Mouse (Mus musculus) heart, embryonic 11.5 days (tissue): Measurements from ENCODE around the gene 1700037H04Rik. TPM values are rescaled to one million over a fixed set of nuclear protein-coding genes. Genes with fewer than 3 reads are reported as not detected.
A peak's percentile ranks its signal among the peaks of the same experiment; 100 is the strongest.

Experiments
- ATAC-seq: fragments of 200-750 bp; cut with Nextera tagmentation; replicated peaks from 2 replicates; pipeline ENCODE4 v1.8.0; 2017; ENCODE audit warnings: moderate library complexity; ENCODE audit not compliant: insufficient number of reproducible peaks, low FRiP score, low TSS enrichment
- H3K27ac ChIP-seq: fragments of 300-500 bp; sonication (generic); 2 replicates; pipeline ENCODE4 v1.5.1; 2014; ENCODE audit warnings: mild to moderate bottlenecking, low read depth, low read length
- H3K27me3 ChIP-seq: fragments of 300-500 bp; sonication (generic); 2 replicates; pipeline ENCODE4 v1.6.1; 2014; ENCODE audit warnings: mild to moderate bottlenecking, low read length, mixed read lengths; ENCODE audit not compliant: control insufficient read depth, insufficient read depth
- H3K36me3 ChIP-seq: fragments of 300-500 bp; sonication (generic); 2 replicates; pipeline ENCODE4 v1.6.1; 2014; ENCODE audit warnings: mild to moderate bottlenecking, low read length, moderate library complexity, mixed read lengths; ENCODE audit not compliant: control insufficient read depth, insufficient read depth
- H3K4me1 ChIP-seq: fragments of 300-500 bp; sonication (generic); 2 replicates; pipeline ENCODE4 v1.6.1; 2014; ENCODE audit warnings: low read length; ENCODE audit not compliant: control insufficient read depth, insufficient read depth
- H3K4me2 ChIP-seq: fragments of 300-500 bp; sonication (generic); 2 replicates; pipeline ENCODE4 v1.6.1; 2014; ENCODE audit warnings: mild to moderate bottlenecking, moderate library complexity
- H3K4me3 ChIP-seq: fragments of 300-500 bp; sonication (generic); 2 replicates; pipeline ENCODE4 v1.5.1; 2014; ENCODE audit warnings: low read depth, low read length
- H3K9ac ChIP-seq: fragments of 300-500 bp; sonication (generic); 2 replicates; pipeline ENCODE4 v1.6.1; 2014; ENCODE audit warnings: mild to moderate bottlenecking, low read depth, low read length, moderate library complexity
- H3K9me3 ChIP-seq: fragments of 300-500 bp; sonication (generic); replicated peaks from 2 replicates; pipeline ENCODE4 v1.6.1; 2016; ENCODE audit warnings: low read length; ENCODE audit not compliant: control insufficient read depth
- WGBS: fragments of 180-500 bp; shearing (Covaris S2); extraction: QIAGEN DNeasy Blood & Tissue Kit; methylation state at CpG from one replicate; pipeline ENCODE4 v1.1.7; 2014; ENCODE audit not compliant: insufficient replicate concordance; 5-methylcytosine and 5-hydroxymethylcytosine counted together
- polyA plus RNA-seq: library from polyadenylated mRNA; unstranded; fragments of >200 nt; fragmentation: Nextera tagmentation; extraction: Ambion mirVana; gene quantifications from 2 replicates; pipeline ENCODE4 v1.2.1, GENCODE M21; 2014

Gene 1700037H04Rik
- polyA plus RNA-seq, 1 experiment from 2014 or later = 83.0 TPM

DNA sequence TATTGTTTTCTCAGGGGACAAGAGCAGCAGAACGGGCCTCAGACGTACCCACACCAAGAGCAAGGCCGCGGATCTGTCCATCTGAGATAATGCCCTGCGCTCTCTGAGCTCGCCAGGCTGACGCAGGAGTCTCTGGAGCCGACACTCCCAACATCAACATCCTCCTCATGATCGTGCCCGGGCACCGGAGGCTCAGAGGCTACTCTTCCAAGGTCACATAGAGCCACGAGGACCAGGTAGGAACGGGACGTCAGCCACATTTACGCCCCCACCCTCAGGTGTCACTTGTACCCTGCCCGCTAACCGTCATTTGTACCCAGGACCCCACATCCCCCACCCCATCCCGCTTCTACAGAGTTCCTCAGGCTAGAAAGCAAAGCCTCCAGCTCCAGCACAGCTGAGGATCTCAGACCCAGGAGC is 380 bp downstream of the 1700037H04Rik start:
- H3K4me2 ChIP-seq = peak overlapping the region; percentile 91
- H3K9ac ChIP-seq = peak overlapping the region; percentile 91
- H3K36me3 ChIP-seq = no peaks in the 10 kb centered on the region; the same call in 1 of the 2 replicates
- WGBS = under 1% methylated on average over 18 of the region's 18 CpGs
- H3K4me3 ChIP-seq = peak overlapping the region; percentile 84
- H3K27ac ChIP-seq = peak overlapping the region; percentile 92
- H3K9me3 ChIP-seq = no peaks in the 10 kb centered on the region
- H3K4me1 ChIP-seq = peaks cover 28% of the 10 kb centered on the region
- peak; percentile 70 for ATAC-seq
- no peaks in the 10 kb centered on the region for H3K27me3 ChIP-seq

DNA sequence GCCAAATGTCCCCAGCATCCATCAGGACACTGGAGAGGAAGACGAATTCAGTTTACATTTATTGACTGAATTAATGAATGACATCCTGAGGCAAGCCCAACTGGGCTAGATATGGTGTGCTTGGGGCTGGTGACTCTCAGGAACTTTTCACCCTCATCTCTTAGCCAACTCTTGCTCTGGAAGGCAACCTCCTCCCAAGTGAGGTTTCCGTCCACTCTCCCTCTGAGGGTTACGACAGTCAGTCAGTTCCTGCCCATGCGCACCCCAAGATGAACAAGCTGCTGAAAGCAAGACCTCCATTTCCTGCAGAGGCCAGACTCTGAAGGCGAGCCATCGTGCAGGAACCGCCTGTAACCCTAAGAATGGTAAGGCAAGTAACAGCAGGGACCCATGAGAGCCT is 2.9 kb downstream of the 1700037H04Rik start:
- H3K36me3 ChIP-seq = peaks cover 3% of the 10 kb centered on the region; the same call in 1 of the 2 replicates
- no peak overlapping the region for H3K4me2 ChIP-seq
- no peaks in the 10 kb centered on the region for H3K9me3 ChIP-seq
- no peak overlapping the region for H3K4me3 ChIP-seq
- no peaks in the 10 kb centered on the region for H3K27me3 ChIP-seq
- H3K27ac ChIP-seq = no peak overlapping the region
- peaks cover 28% of the 10 kb centered on the region for H3K4me1 ChIP-seq
- H3K9ac ChIP-seq = no peak overlapping the region
- ATAC-seq = no peak
- WGBS = 91% methylated on average over 7 of the region's 7 CpGs

DNA sequence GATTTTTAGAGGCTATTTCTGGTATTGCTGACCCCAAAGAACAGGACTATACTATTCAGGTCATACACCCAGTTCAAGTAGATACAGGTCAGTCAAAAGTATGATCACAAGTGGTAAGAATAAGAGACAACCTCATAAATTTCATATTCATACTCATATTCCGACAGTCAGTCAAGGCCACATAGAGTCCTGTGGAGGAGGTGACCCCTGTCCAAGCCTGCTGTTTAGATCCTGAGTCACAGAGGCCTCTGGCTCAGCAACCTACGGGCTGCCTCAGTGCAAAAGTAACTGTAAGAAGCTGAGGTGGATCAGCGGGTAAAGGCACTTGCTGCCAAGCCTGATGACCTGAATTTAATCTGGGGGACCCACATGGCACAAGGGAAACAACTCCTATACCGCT is 5.8 kb downstream of the 1700037H04Rik start:
- no peak overlapping the region for H3K9ac ChIP-seq
- no peak overlapping the region for H3K27ac ChIP-seq
- H3K27me3 ChIP-seq = no peaks in the 10 kb centered on the region
- H3K36me3 ChIP-seq = peaks cover 8% of the 10 kb centered on the region; the same call in 1 of the 2 replicates
- H3K4me3 ChIP-seq = no peak overlapping the region
- H3K9me3 ChIP-seq = no peaks in the 10 kb centered on the region
- no peak overlapping the region for H3K4me2 ChIP-seq
- 92% methylated on average over 4 of the region's 4 CpGs for WGBS
- ATAC-seq = no peak
- H3K4me1 ChIP-seq = peaks cover 25% of the 10 kb centered on the region

GRCm38 (mm10) chr2:131152166-131152730 is 7.6 kb downstream of the 1700037H04Rik start:
- Histone ChIP-seq H3K4me1 (peaks cover 19% of the 10 kb centered on the region), H3K36me3 (peaks cover 12% of the 10 kb centered on the region; the same call in 1 of the 2 replicates), H3K9me3 (no peaks in the 10 kb centered on the region), H3K27ac (no peak overlapping the region), H3K27me3 (no peaks in the 10 kb centered on the region), H3K4me2 (no peak overlapping the region), H3K4me3 (no peak overlapping the region), H3K9ac (no peak overlapping the region)
- peak; percentile 70 for ATAC-seq
- WGBS = 78% methylated on average over 7 of the region's 7 CpGs

DNA sequence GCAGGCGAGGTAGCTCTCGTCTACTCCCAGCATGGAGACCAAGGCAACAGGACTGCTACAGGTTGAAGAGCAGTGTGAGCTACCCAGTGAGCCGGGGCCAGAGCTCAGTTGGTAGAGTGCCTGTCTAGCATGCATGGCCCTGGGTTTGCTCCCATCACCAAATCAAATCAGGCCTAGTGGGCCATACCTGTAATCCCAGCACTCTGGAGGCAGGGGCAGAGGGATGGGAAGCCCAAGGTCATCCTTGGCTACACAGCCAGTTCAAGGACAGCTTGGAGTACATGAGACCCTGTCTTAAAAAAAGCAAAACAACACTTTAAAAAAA is 10.7 kb downstream of the 1700037H04Rik start:
- Histone ChIP-seq H3K9ac (no peak overlapping the region), H3K4me2 (no peak overlapping the region), H3K9me3 (no peaks in the 10 kb centered on the region), H3K36me3 (peaks cover 21% of the 10 kb centered on the region), H3K27ac (no peak overlapping the region), H3K4me1 (0 out of 2 replicates have a peak, but pooled peaks cover 8% of the 10 kb centered on the region), H3K4me3 (no peak overlapping the region), H3K27me3 (0 out of 2 replicates have a peak, but pooled peaks cover 2% of the 10 kb centered on the region)
- ATAC-seq = no peak
- WGBS = 92% methylated on average over 3 of the region's 3 CpGs

DNA sequence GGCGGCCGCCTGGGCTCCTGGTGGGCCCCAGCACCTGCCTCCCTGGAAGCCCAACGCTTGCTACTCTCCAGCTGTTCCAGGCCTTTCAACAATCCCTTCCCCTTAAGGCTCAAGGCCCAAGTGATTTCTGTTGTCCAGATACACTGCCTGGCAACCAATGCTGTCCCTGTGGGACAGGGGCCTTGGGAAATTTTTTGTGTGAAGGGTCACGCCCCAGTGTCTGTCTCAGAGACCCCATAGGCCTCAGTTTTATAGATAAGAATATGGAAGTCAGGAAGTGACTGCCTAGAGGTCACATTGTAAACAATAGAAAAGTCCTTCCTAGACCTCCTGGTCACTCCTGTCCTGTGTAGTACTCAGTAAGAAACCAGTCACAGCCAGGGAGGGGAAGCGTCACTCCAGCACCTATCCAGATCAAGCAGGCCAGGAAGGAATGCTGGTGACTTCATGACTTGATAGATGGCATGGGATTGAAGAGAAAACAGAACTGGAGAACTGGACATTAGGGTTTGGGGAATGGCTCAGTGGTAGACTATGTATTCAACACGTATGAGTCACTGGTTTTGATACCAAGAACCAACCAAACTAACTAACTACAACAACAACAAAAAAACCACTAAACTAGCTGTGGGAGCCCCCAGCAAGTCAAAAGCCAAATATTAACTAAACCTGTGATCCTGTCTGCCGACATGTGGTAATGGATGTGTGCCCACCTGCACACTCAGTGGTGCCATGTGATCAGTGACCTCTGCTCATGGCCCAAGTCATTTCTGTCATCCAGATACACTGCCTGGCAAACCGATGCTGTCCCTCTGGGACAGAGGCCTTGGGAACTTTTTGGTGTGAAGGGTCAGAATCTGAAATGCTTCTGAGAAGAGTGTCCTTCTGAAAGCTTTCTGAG is 11.3 kb downstream of the 1700037H04Rik start:
- no peak for ATAC-seq
- H3K9me3 ChIP-seq = no peaks in the 10 kb centered on the region
- no peak overlapping the region for H3K4me2 ChIP-seq
- no peak overlapping the region for H3K4me3 ChIP-seq
- 0 out of 2 replicates have a peak, but pooled peaks cover 8% of the 10 kb centered on the region for H3K4me1 ChIP-seq
- no peak overlapping the region for H3K9ac ChIP-seq
- H3K27ac ChIP-seq = no peak overlapping the region
- peaks cover 21% of the 10 kb centered on the region for H3K36me3 ChIP-seq
- H3K27me3 ChIP-seq = 0 out of 2 replicates have a peak, but pooled peaks cover 2% of the 10 kb centered on the region
- WGBS = 74% methylated on average over 8 of the region's 8 CpGs

- Histone ChIP-seq H3K4me2 (no peak overlapping the region), H3K4me3 (no peak overlapping the region), H3K4me1 (peaks cover 14% of the 10 kb centered on the region; the same call in 1 of the 2 replicates), H3K9ac (no peak overlapping the region), H3K9me3 (no peaks in the 10 kb centered on the region), H3K27ac (no peak overlapping the region), H3K27me3 (0 out of 2 replicates have a peak, but pooled peaks cover 2% of the 10 kb centered on the region), H3K36me3 (peaks cover 18% of the 10 kb centered on the region)
- WGBS = 92% methylated on average over 8 of the region's 8 CpGs
- ATAC-seq = no peak
Observed at GRCm38 (mm10) chr2:131147043-131147365, 12.9 kb downstream of the 1700037H04Rik start.

DNA sequence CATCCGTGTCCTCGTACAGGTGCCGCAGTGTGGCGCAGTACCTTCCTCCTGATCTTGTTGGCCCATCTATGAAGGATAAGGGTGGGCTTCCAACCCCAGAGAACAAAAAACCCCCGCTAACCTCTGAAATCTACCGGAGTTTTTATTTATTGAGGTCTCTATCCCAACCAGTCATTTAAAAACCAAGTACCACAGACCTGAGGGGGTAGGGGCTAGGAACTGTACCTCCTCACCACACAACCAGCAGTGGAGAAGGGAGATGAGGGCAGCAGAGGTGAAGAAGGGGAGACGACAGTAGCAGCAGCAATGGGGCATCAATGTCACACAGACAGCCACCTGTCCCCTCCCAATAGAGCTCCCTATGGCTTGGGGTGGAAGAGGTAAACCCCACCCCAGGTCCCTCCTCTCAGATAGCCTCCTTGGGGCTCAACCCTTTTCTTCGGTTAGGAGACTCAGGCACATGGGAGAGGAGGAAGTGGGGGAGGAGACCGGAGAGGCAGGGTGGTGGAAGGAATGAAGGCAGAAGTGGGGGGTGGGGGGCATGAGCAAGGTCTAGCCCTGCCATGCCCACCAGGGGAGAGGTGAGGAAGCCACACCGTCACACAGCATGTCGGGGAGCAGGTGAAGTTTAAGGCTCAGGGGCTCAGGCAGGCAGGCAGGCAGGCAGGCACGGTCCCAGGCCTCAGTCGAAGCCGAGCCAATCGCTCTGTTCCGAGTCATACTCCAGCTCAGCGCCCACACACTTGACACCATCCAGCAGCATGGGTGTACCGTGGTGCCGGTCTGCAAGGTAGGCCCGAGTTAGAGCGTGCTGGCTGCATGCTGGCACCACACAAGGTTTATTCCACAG is 13.5 kb downstream of the 1700037H04Rik start:
- Histone ChIP-seq H3K27ac (no peak overlapping the region), H3K9me3 (no peaks in the 10 kb centered on the region), H3K36me3 (peaks cover 18% of the 10 kb centered on the region), H3K4me2 (no peak overlapping the region), H3K4me1 (peaks cover 14% of the 10 kb centered on the region; the same call in 1 of the 2 replicates), H3K27me3 (peaks cover 2% of the 10 kb centered on the region; the same call in 1 of the 2 replicates), H3K9ac (no peak overlapping the region), H3K4me3 (no peak overlapping the region)
- 80% methylated on average over 21 of the region's 21 CpGs for WGBS
- 0 out of 2 replicates have a peak, but pooled peaks have one; percentile 9 for ATAC-seq
